Mouse (Mus musculus) forebrain, embryonic 16.5 days (tissue): Measurements from ENCODE around the gene Armh2. TPM values are rescaled to one million over a fixed set of nuclear protein-coding genes. Genes with fewer than 3 reads are reported as not detected.
"Not testable (repeated sequence)": the region's sequence is repeated elsewhere in the genome, so short reads cannot be mapped to it uniquely, and the experiment has no call there.

ENCODE experiments used
- ATAC-seq: fragments of 200-750 bp; cut with Nextera tagmentation; 2 replicates; pipeline ENCODE4 v1.8.0; 2017; ENCODE audit warnings: mild to moderate bottlenecking, moderate library complexity
- H3K27ac ChIP-seq: fragments of 300-500 bp; sonication (generic); 2 replicates; pipeline ENCODE4 v1.5.1; 2014; ENCODE audit warnings: low read length, control low read depth
- H3K27me3 ChIP-seq: fragments of 300-500 bp; sonication (generic); replicated peaks from 2 replicates; pipeline ENCODE4 v1.6.1; 2014; ENCODE audit warnings: low read length; ENCODE audit not compliant: control insufficient read depth, insufficient read depth
- H3K36me3 ChIP-seq: fragments of 300-500 bp; sonication (generic); 2 replicates; pipeline ENCODE4 v1.6.1; 2014; ENCODE audit not compliant: control insufficient read depth, insufficient read depth
- H3K4me1 ChIP-seq: fragments of 300-500 bp; sonication (generic); replicated peaks from 2 replicates; pipeline ENCODE4 v1.6.1; 2014; ENCODE audit warnings: low read length; ENCODE audit not compliant: control insufficient read depth, insufficient read depth
- H3K4me2 ChIP-seq: fragments of 300-500 bp; sonication (generic); 2 replicates; pipeline ENCODE4 v1.6.1; 2014; ENCODE audit warnings: mild to moderate bottlenecking, low read length, control low read depth
- H3K4me3 ChIP-seq: fragments of 300-500 bp; sonication (generic); replicated peaks from 2 replicates; pipeline ENCODE4 v1.5.1; 2014; ENCODE audit warnings: mild to moderate bottlenecking, low read length, control low read depth
- H3K9ac ChIP-seq: fragments of 300-500 bp; sonication (generic); replicated peaks from 2 replicates; pipeline ENCODE4 v1.6.1; 2014; ENCODE audit warnings: low read depth, low read length, control low read depth
- H3K9me3 ChIP-seq: fragments of 300-500 bp; sonication (generic); 2 replicates; pipeline ENCODE4 v1.6.1; 2016; ENCODE audit warnings: low read length; ENCODE audit not compliant: control insufficient read depth
- WGBS: fragments of 180-500 bp; shearing (Covaris S2); extraction: QIAGEN DNeasy Blood & Tissue Kit; methylation state at CpG from one replicate; pipeline ENCODE4 v1.1.7; 2014; 5-methylcytosine and 5-hydroxymethylcytosine counted together
- polyA plus RNA-seq: library from polyadenylated mRNA; unstranded; fragments of >200 nt; fragmentation: Nextera tagmentation; extraction: Ambion mirVana; gene quantifications from 2 replicates; pipeline ENCODE4 v1.2.1, GENCODE M21; 2015

Armh2 gene
- polyA plus RNA-seq, 1 experiment from 2014 or later, result 0.25 TPM

DNA sequence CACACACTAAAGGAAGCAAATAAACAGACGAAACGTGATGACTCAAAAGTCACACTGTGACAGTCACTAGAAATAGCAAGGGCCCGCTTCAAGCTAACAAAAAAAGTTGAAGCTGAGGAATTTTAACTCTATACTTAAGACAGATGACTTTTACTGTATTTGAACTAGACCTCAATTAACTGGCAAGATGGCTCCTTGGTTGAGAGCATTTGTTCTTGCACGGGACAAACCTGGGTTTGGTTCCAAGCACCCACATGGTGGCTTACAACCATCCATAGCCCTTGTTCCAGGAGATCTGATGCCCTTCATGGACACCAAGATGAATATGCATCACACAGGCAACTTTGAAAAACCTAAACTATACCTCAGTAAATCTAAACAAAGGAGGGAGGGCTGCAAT is 21.2 kb downstream of the Armh2 start:
- peak overlapping the region; percentile 60; the same call in 1 of the 2 replicates for H3K9ac ChIP-seq
- peak overlapping the region; percentile 59 for H3K4me2 ChIP-seq
- peak overlapping the region; percentile 85 for H3K4me3 ChIP-seq
- no peaks in the 10 kb centered on the region for H3K27me3 ChIP-seq
- ATAC-seq, result no peak
- H3K27ac ChIP-seq, result no peak overlapping the region
- H3K4me1 ChIP-seq, result peaks cover 8% of the 10 kb centered on the region
- H3K36me3 ChIP-seq, result no peaks in the 10 kb centered on the region
- WGBS, result 39% methylated on average over 4 of the region's 4 CpGs
- H3K9me3 ChIP-seq, result no peaks in the 10 kb centered on the region

DNA sequence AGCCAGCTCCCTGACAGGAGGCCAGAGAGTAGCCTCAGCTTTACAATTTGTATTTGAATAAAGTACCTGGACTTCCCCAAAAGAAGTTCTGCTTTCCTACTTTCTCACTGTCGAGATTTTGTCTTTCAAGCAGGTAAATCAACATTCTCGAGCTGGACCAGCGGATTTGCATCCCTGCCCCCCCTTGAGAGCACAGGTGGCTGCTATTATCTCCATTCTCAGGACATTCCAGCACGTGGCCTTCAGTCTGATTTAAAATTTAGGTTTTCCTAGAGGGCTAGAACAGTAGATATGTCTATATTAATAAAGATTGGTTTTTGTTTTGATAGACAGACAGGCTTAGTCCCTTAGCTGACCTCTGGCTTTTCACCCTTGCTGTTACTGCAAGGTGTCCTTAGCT is 26.8 kb downstream of the Armh2 start:
- H3K9me3 ChIP-seq, H3K4me3 ChIP-seq, H3K27ac ChIP-seq, H3K4me1 ChIP-seq, H3K4me2 ChIP-seq, H3K27me3 ChIP-seq, ATAC-seq, H3K9ac ChIP-seq, H3K36me3 ChIP-seq: not testable (repeated sequence)
- WGBS, result 75% methylated on average over 4 of the region's 4 CpGs

DNA sequence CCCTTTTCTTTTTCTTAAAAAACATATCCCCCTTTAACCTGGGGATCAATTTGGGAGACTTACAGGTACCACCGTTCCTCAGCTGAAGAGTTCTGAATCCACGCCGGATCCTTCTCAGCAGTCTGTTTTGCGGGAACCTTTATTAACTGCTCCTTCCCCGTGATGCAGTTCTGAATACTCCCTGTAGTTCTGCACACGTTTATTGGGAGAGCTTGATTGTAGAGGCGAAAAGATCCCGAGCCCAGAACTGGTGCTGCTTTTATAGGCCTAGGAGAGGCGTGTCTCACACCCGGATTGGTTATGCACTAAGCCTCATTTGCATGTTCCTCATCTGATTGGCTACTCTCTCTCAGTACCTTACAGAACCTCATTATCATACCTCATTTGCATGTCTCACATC is 30.4 kb downstream of the Armh2 start:
- not testable (repeated sequence) for H3K4me2 ChIP-seq, H3K4me3 ChIP-seq, H3K9ac ChIP-seq, H3K36me3 ChIP-seq, H3K9me3 ChIP-seq, H3K27me3 ChIP-seq, H3K4me1 ChIP-seq, H3K27ac ChIP-seq, ATAC-seq
- WGBS, result 90% methylated on average over 10 of the region's 10 CpGs

DNA sequence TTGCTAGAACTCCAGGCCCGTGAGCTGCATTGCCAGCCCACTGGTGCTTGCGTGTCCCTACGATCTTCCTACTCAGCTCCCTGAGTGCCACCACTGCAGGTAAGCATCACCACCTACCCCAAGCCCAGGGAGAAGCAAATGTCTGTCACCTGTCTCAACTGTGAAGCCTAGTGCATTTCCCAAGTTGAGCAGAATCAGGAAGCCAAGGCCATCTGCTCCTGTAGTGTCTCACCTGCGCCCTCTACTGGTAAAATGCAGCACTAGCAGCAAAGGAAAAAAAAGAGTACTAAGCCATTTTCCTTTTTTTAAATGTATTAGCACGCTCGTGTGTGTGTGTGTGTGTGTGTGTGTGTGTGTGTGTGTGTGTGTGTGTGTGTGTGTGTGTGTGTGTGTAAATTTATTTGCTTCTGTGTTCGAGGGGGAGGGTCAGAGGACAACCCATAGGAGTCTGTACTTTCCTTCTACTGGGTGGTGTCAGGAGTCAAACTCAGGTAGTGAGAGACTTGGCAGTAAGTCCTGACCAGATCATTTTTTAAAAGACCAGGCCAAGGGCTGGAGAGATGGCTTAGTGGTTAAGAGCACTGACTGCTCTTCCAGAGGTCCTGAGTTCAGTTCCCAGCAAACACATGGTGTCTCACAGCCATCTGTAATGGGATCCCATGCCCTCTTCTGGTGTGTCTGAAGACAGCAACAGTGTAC is 35.3 kb downstream of the Armh2 start:
- Histone ChIP-seq H3K4me3 (no peak overlapping the region), H3K4me2 (no peak overlapping the region), H3K27me3 (no peaks in the 10 kb centered on the region), H3K9me3 (no peaks in the 10 kb centered on the region), H3K4me1 (no peaks in the 10 kb centered on the region), H3K9ac (no peak overlapping the region), H3K27ac (no peak overlapping the region), H3K36me3 (no peaks in the 10 kb centered on the region)
- no peak for ATAC-seq
- 53% methylated on average over 7 of the region's 7 CpGs for WGBS

DNA sequence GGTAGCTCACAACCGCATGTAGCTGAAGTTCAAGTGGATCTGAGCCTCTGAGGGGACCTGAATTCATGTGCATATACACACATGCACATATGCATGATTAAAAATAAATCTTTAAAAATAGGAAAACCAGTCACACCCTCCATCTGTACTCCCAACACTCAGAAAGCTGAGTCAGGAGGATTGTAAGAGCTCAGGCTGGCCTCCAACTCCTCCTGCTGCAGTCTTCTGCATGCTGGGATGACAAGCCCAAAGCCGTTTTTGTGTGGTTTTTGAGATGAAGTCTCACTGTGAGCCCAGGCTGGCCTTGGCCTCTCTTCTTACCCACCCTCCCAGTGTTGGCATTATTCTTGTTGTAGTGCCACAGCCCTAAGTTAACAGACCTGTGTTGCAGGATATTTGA is 37.0 kb downstream of the Armh2 start:
- Histone ChIP-seq H3K4me2 (no peak overlapping the region), H3K27ac (no peak overlapping the region), H3K27me3 (no peaks in the 10 kb centered on the region), H3K4me3 (no peak overlapping the region), H3K4me1 (no peaks in the 10 kb centered on the region), H3K9me3 (no peaks in the 10 kb centered on the region), H3K9ac (no peak overlapping the region), H3K36me3 (no peaks in the 10 kb centered on the region)
- ATAC-seq, result no peak
- 82% methylated on average over 2 of the region's 2 CpGs for WGBS

DNA sequence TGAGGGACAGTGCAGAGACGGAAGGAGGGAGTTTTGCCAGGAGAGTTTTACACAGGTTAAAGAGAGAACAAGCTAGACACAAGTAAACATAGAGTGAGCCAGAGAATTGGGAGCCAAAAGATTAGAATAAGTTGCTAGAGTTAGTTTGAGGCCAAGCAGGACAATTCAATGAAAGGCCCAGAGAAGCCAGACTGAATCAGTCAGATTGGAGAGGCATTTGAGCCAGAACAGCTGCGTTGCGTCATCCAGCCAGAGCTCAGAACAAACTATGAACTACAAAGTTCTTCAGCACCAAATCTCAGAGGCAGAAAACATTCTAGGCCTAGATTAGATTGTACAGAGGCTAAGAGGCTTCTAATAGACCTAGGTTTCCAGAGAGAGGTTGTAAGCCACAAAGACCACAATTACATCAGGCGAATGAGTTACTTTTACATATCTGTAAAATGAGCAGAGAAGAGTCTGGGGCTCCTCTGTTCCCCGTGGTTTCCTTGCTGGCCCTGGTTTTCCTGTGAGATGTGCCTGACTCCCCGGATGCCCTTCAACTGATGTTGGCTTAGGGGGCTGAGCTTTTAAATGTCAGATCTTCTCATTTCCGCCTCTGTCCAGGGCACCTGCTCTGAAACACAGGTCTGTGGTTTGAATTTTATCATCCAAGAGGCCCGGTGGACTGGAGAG is 37.8 kb downstream of the Armh2 start:
- Histone ChIP-seq H3K9ac (no peak overlapping the region), H3K4me1 (no peaks in the 10 kb centered on the region), H3K4me2 (no peak overlapping the region), H3K36me3 (no peaks in the 10 kb centered on the region), H3K27ac (no peak overlapping the region), H3K4me3 (no peak overlapping the region), H3K9me3 (no peaks in the 10 kb centered on the region), H3K27me3 (no peaks in the 10 kb centered on the region)
- 89% methylated on average over 8 of the region's 8 CpGs for WGBS
- no peak for ATAC-seq

DNA sequence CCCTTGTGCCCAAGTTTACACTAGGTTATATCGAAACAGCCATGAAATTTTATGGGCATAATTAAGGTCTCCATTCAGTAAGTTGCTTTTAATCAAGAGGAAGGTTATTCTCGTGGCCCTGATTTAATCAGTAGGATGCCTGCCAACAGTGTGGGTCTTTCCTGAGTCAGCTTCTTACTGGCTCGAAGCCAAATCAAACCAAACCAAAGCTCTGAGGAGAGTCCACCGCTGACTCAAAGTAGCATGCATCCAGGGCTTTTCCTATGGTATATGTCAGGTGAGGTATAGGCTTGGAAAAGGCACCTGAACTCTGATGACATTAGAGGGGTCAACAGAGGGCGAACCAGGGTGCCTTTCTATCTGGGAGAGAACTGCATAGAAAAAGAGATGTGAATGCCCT is 40.9 kb downstream of the Armh2 start:
- Histone ChIP-seq H3K9me3 (no peaks in the 10 kb centered on the region), H3K36me3 (no peaks in the 10 kb centered on the region), H3K9ac (no peak overlapping the region), H3K4me1 (0 out of 2 replicates have a peak, but pooled peaks cover 3% of the 10 kb centered on the region), H3K4me3 (no peak overlapping the region), H3K27me3 (no peaks in the 10 kb centered on the region), H3K27ac (no peak overlapping the region), H3K4me2 (no peak overlapping the region)
- 48% methylated on average over 5 of the region's 5 CpGs for WGBS
- ATAC-seq, result no peak

DNA sequence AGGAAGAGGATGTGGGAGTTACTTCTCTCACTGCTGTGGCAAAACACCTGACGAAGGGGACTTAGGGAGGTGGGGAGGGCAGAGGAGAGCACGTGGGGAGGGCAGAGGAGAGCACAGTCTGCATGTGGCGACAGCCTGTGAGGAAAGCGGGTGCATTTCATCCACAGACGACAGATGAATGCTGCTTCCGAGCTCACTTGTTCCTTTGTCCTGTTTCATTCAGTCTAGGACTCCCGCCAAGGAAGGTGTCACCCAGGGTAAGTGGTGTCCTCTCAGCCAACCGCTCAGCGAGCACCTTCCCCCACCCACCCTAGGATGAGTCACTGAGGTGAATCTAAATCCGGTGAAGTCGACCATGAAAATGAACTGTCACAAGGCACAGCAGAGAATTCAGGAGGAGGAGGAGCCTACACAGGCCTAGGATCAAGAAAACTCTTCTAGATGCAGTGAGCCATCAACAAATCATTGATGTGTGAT is 45.0 kb downstream of the Armh2 start:
- 0 out of 2 replicates have a peak, but pooled peaks cover 3% of the 10 kb centered on the region for H3K4me1 ChIP-seq
- no peaks in the 10 kb centered on the region for H3K9me3 ChIP-seq
- H3K27ac ChIP-seq, result no peak overlapping the region
- no peak overlapping the region for H3K4me2 ChIP-seq
- H3K9ac ChIP-seq, result no peak overlapping the region
- no peak overlapping the region for H3K4me3 ChIP-seq
- 0 out of 2 replicates have a peak, but pooled peaks have one; percentile 6 for ATAC-seq
- H3K27me3 ChIP-seq, result no peaks in the 10 kb centered on the region
- 36% methylated on average over 11 of the region's 11 CpGs for WGBS
- H3K36me3 ChIP-seq, result no peaks in the 10 kb centered on the region

DNA sequence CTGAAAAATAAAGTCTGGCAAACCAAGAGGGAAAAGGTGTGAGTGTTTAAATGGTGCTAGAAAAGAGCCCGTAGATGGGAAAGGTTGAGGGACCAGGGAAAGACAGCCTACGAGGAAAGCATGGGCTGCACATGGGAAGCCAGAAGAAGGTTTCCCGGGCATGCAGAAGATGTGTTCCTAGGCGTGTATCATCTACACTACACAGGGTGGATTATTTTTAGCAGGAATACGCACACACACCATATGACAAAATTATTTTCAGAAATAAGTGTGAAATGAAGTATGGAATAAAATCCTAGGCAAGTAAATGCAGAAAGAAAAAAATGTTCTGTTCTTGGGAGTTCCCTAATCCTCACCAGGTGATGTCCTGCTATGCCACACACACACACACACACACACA is 46.4 kb downstream of the Armh2 start:
- ATAC-seq, result no peak
- 0 out of 2 replicates have a peak, but pooled peaks cover 3% of the 10 kb centered on the region for H3K4me1 ChIP-seq
- H3K36me3 ChIP-seq, result no peaks in the 10 kb centered on the region
- no peak overlapping the region for H3K4me3 ChIP-seq
- no peaks in the 10 kb centered on the region for H3K27me3 ChIP-seq
- H3K9me3 ChIP-seq, result no peaks in the 10 kb centered on the region
- 85% methylated on average over 5 of the region's 5 CpGs for WGBS
- no peak overlapping the region for H3K9ac ChIP-seq
- H3K4me2 ChIP-seq, result no peak overlapping the region
- H3K27ac ChIP-seq, result no peak overlapping the region
